Mouse (Mus musculus) liver, embryonic 14.5 days (tissue): ENCODE results near the gene Atp2c1. TPM values are rescaled to one million over a fixed set of nuclear protein-coding genes. Genes with fewer than 3 reads are reported as not detected.

Source experiments
- ATAC-seq: fragments of 200-750 bp; cut with Nextera tagmentation; 2 replicates; pipeline ENCODE4 v1.8.0; 2017; ENCODE audit warnings: moderate number of reproducible peaks, mild to moderate bottlenecking, moderate library complexity; ENCODE audit not compliant: insufficient read depth
- DNase-seq, 3 experiments: peaks; one replicate each; pipeline ENCODE4 v3.0.0-alpha.2; 2012 to 2013; ENCODE audit warnings: low read depth in 3 of 3, low spot score in 3 of 3
- H3K27ac ChIP-seq: fragments of 300-500 bp; sonication (generic); 2 replicates; pipeline ENCODE4 v1.5.1; 2014; ENCODE audit warnings: moderate library complexity, mild to moderate bottlenecking, control low read depth, inconsistent platforms
- H3K27me3 ChIP-seq: fragments of 300-500 bp; sonication (generic); 2 replicates; pipeline ENCODE4 v1.6.1; 2014; ENCODE audit warnings: mild to moderate bottlenecking, low read length, moderate library complexity; ENCODE audit not compliant: control insufficient read depth, insufficient read depth
- H3K36me3 ChIP-seq: fragments of 300-500 bp; sonication (generic); replicated peaks from 2 replicates; pipeline ENCODE4 v1.6.1; 2014; ENCODE audit warnings: low read depth; ENCODE audit not compliant: control insufficient read depth, insufficient read depth
- H3K4me1 ChIP-seq, 2 experiments: fragments of 200-500 bp in 1 of 2; fragments of 300-500 bp in 1 of 2; sonication (generic) in 1 of 2; replicated peaks; 2 replicates each; pipeline ENCODE4 v1.6.1; 2012 to 2014; ENCODE audit warnings: antibody characterized with exemption in 1 of 2, inconsistent platforms in 1 of 2, low read length in 1 of 2; ENCODE audit not compliant: control insufficient read depth in 2 of 2, insufficient read depth in 2 of 2
- H3K4me2 ChIP-seq: fragments of 300-500 bp; sonication (generic); 2 replicates; pipeline ENCODE4 v1.6.1; 2014; ENCODE audit warnings: low read depth, mild to moderate bottlenecking, control low read depth, moderate library complexity
- H3K4me3 ChIP-seq, 2 experiments: fragments of 200-500 bp in 1 of 2; fragments of 300-500 bp in 1 of 2; sonication (generic) in 1 of 2; 2 replicates each; pipeline ENCODE4 v1.5.1; 2012 to 2014; ENCODE audit warnings: low read depth in 2 of 2, low read length in 2 of 2, mild to moderate bottlenecking in 2 of 2, control low read depth in 1 of 2, inconsistent platforms in 1 of 2, moderate library complexity in 1 of 2; ENCODE audit not compliant: insufficient read depth in 1 of 2
- H3K9ac ChIP-seq: fragments of 300-500 bp; sonication (generic); replicated peaks from 2 replicates; pipeline ENCODE4 v1.6.1; 2014; ENCODE audit warnings: mild to moderate bottlenecking, control low read depth, moderate library complexity
- H3K9me3 ChIP-seq: fragments of 300-500 bp; sonication (generic); 2 replicates; pipeline ENCODE4 v1.6.1; 2016; ENCODE audit warnings: low read length, mixed read lengths; ENCODE audit not compliant: control insufficient read depth
- CTCF ChIP-seq: IDR thresholded peaks from 2 replicates; pipeline ENCODE4 v1.5.1; 2016; ENCODE audit warnings: antibody characterized with exemption, low read depth, control low read depth
- EP300 ChIP-seq: IDR thresholded peaks from 2 replicates; pipeline ENCODE4 v1.6.1; 2016; ENCODE audit warnings: antibody characterized with exemption, low read depth
- WGBS: fragments of 180-500 bp; shearing (Covaris S2); extraction: QIAGEN DNeasy Blood & Tissue Kit; methylation state at CpG from one replicate; pipeline ENCODE4 v1.1.7; 2014; ENCODE audit not compliant: insufficient replicate concordance; 5-methylcytosine and 5-hydroxymethylcytosine counted together
- polyA plus RNA-seq, 2 experiments: library from polyadenylated mRNA; depleted of rRNA in 1 of 2; stranded (reverse) in 1 of 2; unstranded in 1 of 2; fragments of >200 nt; fragmentation: Nextera tagmentation in 1 of 2; extraction: Ambion mirVana in 1 of 2; gene quantifications; 2 replicates each; pipeline versions ENCODE4 v1.2.1 to v1.2.3; 2012 to 2014

The Atp2c1 gene
- polyA plus RNA-seq, 2 experiments = 11.2 to 16.8 TPM

- Histone ChIP-seq H3K27me3 (no peaks in the 10 kb centered on the region), H3K4me3 (no peak overlapping the region), H3K4me1 (no peaks in the 10 kb centered on the region), H3K9ac (no peak overlapping the region), H3K4me2 (no peak overlapping the region), H3K27ac (no peak overlapping the region), H3K9me3 (no peaks in the 10 kb centered on the region), H3K36me3 (no peaks in the 10 kb centered on the region)
- TF ChIP-seq CTCF (no peak), EP300 (no peak)
- WGBS = 63% methylated on average over 2 of the region's 2 CpGs
- DNase-seq (no peak), ATAC-seq (no peak)
These were observed 164.9 kb downstream of the Atp2c1 start for GRCm38 (mm10) chr9:105362181-105362580.

Other genes starting within 250 kb of the Atp2c1 start
- gene Aste1, start 131.9 kb downstream of the Atp2c1 start, polyA plus RNA-seq (2012; rRNA removed) = 2.9 TPM in 2 replicates
- gene Aste1, start 131.9 kb downstream of the Atp2c1 start, polyA plus RNA-seq (2014; fragmentation: Nextera tagmentation; extraction: Ambion mirVana) = 3.6 and 4.1 TPM in 2 replicates
- gene Nek11, start 131.8 kb downstream of the Atp2c1 start, polyA plus RNA-seq (2012; rRNA removed) = not detected in 2 replicates
- not detected in 2 replicates for gene Nek11, start 131.8 kb downstream of the Atp2c1 start, polyA plus RNA-seq (2014; fragmentation: Nextera tagmentation; extraction: Ambion mirVana)
- 3.9 and 4.7 TPM in 2 replicates for gene Pik3r4, start 115.7 kb upstream of the Atp2c1 start, polyA plus RNA-seq (2012; rRNA removed)
- gene Pik3r4, start 115.7 kb upstream of the Atp2c1 start, polyA plus RNA-seq (2014; fragmentation: Nextera tagmentation; extraction: Ambion mirVana) = 5.9 and 6.9 TPM in 2 replicates